Mouse (Mus musculus) c-Kit-positive CD71-negative TER-119-negative erythroid progenitor cells, embryonic 14.5 days (primary cell): ENCODE results near the gene Tex14.
"Not testable (repeated sequence)": the region's sequence is repeated elsewhere in the genome, so short reads cannot be mapped to it uniquely, and the experiment has no call there.

ENCODE experiments used
- DNase-seq: peaks from one replicate; pipeline ENCODE4 v3.0.0-alpha.2; 2013; ENCODE audit warnings: low read depth

Gene Tex14

GRCm38 (mm10) chr11:87426450-87427250 is 21.8 kb downstream of the Tex14 start:
- DNase-seq: peak; percentile 89

DNA sequence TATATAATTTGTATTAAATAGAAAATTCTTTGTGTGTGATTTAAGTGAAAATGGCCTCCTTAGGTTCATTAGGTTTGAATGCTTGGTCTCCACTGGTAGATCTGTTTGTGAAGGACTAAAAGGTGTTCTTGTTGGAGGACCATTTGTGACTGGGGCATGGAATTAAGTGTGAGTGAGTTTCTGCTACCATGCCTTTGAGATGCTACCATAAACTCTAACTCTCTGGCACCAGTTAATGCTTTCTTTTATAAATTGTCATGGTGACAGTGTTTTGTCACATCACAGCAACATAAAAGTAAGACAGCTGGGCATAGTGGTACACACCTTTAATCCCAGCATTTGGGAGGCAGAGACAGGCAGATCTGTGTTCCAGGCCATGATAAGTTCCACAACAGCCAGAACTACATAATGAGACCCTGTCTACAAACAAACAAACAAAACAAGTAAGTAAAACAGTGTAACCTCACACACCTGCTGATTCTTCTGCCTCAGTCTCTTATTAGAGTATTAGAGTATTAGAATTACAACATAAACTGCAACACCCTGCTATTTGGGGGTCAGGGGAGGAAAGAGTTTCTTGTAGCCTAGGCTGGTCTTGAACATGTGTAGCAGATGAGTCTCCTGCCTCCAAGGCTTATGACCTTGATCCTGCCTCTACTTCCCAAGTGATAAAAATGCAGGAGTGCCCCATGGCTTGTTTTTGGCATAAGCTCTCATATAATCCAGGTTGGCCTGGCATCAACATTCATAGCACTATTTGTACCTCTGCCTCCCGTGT is 22.6 kb downstream of the Tex14 start:
- no peak for DNase-seq

GRCm38 (mm10) chr11:87428051-87428673 is 23.3 kb downstream of the Tex14 start:
- no peak for DNase-seq

GRCm38 (mm10) chr11:87429363-87429762 is 24.5 kb downstream of the Tex14 start:
- DNase-seq: no peak

GRCm38 (mm10) chr11:87430374-87430773 is 25.5 kb downstream of the Tex14 start:
- no peak for DNase-seq

GRCm38 (mm10) chr11:87431813-87432212 is 26.9 kb downstream of the Tex14 start:
- not testable (repeated sequence) for DNase-seq

DNA sequence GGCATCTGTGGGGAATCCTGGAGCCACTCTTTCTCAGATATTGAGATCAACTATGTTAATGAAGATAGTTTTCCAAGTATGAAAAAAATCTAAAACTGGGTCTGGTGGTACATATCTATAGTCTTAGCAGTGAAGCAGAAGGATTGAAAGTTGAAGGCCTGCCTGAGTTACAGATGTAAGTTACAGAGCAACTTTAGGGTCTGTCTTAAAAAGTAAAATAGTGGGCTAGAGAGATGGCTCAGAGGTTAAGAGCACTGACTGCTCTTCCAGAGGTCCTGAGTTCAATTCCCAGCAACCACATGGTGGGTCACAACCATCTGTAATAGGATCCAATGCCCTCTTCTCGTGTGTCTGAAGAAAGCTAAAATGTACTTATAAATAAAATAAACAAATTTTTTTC is 27.6 kb downstream of the Tex14 start:
- DNase-seq: no peak

DNA sequence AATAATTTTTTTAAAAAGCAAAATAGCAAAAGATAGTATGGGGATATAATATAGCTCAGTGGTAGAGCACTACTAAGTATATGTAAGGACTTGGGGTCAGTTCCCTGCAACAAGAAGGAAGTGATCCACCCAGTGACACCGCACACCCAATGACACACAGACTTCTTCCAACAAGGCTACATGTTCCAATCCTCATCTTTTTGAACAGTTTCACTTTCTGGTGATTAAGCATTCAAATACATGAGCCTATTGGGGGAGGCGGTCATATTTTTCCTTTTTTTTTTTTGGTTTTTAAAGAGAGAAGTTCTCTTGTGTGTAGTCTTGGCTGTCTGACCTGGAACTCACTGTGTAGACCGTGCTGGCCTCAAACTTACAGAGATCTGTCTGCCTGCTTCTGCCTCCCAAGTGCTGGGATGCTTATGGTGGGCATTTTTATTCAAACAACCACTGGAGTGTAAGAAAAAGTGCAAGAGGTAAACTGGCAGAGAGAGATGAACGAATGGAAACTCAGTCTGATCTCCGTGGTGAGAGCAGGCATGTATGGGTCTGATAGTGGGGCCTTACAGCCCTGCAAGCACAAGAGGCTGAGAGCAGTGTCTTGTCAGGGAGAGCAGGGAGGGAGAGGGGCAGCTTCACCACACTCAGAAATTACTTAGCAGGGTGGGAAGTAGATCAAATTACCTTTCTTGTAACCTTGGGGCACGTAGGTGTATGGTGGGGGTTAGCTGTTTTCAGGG is 28.2 kb downstream of the Tex14 start:
- DNase-seq: no peak

- not testable (repeated sequence) for DNase-seq
Measured at GRCm38 (mm10) chr11:87435107-87435506, 30.2 kb downstream of the Tex14 start.

- no peak for DNase-seq
Measured at GRCm38 (mm10) chr11:87436326-87437232, 31.7 kb downstream of the Tex14 start.

DNA sequence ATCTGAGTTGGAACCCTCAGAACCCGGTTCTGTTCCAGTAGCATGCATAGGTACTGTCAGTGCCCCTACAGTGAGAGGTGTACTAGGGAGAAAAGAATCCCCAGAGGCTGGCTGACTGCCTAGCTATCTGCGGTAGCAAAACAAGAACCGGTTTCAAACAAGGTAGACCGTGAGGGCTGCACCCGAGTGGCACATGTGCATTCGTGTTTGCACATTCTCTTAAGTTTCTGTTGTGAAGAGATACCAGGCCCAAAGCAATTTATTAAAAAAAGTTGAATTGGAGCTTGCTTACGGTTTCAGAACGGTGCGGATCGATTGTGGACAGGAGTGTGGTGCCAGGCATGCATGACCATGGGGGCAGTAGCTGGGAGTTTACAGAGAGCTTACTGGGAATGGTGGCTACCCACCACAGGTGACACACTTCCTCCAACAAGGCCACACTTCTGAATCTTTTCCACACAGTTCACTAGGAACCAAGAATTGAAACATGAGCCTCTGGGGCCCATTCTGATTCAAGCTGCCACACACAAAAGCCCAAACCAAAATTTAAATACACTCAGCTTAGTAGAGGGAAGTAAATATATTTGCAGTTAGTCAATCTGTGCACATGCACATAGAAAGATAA is 35.0 kb downstream of the Tex14 start:
- DNase-seq: no peak

DNA sequence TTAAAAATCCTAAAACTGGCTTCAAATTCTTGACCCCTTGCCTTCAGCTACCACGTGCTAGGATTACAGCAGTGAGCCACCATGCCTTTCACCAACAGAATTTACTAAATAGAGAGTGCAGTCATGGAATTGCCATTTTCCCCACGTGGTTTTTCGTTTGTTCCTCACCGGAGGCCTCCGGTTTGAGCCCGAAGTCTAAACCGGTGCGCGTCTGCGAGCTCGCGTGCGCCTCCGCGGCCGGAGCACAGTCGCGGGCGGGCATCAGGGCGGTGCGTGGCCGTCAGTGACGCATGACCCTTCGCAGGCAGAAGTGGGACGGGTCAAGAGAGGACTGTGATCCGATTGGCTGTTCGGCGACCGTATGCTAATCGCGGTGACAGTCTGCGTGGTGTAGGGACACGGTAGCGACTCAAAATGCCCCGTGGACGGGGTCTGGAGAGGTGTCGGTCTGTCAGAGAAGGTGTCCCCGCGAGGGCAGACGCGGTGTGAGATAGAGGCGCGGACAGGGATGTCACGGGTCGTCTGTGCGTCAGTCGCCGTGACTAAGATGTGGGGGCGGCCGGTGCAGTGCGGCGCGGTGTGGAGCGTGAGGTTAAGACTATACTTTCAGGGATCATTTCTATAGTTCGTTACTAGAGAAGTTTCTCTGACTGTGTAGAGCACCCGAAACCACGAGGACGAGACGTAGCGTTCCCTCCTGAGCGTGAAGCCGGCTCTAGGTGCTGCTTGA is 37.9 kb downstream of the Tex14 start:
- DNase-seq: not testable (repeated sequence)

GRCm38 (mm10) chr11:87443373-87443883 is 38.6 kb downstream of the Tex14 start:
- DNase-seq: peak; percentile 80

- DNase-seq: not testable (repeated sequence)
Measured at GRCm38 (mm10) chr11:87444056-87444455, 39.2 kb downstream of the Tex14 start.

DNA sequence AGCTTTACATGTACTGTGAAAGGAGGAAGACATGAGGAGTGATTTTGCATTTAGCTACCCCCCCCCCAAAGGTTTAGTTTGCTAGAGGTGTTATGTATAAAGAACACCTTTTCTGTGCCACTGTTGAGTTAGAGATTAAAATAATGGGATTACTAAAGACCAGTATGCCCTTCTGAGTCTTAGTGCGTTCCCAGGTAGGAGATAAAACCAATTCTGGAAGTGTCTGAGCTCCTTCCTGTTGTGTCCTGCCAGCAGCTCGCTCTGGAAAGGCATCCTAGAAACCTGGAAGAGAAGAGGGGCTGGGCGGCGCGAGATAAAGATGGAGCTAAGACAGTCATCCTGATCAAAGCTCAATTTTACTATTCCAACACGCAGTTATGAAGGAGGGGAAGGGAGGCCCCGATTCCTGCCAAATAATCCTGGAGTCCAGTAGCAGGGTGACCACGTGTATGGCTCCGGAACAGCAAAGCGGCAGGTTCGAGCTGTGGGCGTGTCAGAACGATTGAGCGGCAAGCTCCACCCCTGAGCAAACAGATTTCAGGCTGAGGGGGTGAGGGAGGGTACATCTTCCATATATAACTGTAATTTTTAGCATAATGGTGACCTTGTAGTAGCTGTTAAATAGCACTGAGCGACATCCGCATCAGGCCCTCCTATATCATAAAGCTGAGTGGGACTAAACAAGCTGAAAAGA is 40.0 kb downstream of the Tex14 start:
- no peak for DNase-seq

DNA sequence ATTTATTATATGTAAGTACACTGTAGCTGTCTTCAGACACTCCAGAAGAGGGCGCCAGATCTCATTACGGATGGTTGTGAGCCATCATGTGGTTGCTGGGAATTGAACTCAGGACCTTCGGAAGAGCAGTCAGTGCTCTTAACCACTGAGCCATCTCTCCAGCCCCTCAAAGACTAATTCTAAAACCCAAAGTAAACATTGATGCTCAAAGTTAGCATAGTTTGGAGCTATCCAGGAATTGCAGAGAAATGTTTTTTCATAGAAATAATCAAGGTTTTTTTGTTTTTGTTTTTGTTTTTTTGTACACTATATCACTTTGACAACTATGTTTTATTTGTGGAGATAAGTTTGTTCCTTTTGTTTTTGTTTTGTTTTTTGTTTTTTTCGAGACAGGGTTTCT is 40.7 kb downstream of the Tex14 start:
- DNase-seq: not testable (repeated sequence)

GRCm38 (mm10) chr11:87446159-87446558 is 41.3 kb downstream of the Tex14 start:
- DNase-seq: no peak

GRCm38 (mm10) chr11:87447429-87447828 is 42.6 kb downstream of the Tex14 start:
- DNase-seq: no peak

DNA sequence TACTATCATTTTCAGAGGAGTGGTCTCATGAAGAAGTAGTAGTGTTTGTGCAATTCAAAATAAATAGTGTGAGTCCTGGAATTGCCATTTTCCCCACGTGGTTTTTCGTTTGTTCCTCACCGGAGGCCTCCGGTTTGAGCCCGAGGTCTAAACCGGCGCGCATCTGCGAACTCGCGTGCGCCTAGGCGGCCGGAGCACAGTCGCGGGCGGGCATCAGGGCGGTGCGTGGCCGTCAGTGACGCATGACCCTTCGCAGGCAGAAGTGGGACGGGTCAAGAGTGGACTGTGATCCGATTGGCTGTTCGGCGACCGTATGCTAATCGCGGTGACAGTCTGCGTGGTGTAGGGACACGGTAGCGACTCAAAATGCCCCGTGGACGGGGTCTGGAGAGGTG is 43.2 kb downstream of the Tex14 start:
- not testable (repeated sequence) for DNase-seq
